Mouse (Mus musculus) lung, postnatal 14 days (tissue): Measurements from ENCODE around the gene Gpr153.

Source experiments
- DNase-seq: peaks from one replicate; pipeline ENCODE4 v3.0.0; 2021

Gpr153 gene

DNA sequence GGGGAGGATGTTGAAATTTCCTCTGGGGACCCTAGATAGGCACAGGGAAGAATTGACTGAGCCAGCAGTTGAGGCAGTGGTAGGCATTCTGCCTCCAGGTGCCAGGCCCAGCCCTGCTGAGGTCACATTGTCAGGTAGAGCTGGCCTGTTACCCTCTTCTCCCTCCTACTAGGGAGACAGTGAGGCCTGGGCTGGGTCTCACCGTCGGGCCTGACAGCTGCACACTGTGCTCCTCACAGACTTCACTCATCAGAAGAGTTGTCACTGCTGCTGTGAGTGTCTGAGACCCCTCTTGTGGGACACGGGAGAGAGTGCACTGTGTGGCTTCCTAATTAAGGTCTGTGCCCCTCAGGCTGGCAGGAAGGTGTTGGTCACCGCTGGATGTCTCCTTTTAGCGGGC, 8.2 kb upstream of the Gpr153 start:
- no peak for DNase-seq

DNA sequence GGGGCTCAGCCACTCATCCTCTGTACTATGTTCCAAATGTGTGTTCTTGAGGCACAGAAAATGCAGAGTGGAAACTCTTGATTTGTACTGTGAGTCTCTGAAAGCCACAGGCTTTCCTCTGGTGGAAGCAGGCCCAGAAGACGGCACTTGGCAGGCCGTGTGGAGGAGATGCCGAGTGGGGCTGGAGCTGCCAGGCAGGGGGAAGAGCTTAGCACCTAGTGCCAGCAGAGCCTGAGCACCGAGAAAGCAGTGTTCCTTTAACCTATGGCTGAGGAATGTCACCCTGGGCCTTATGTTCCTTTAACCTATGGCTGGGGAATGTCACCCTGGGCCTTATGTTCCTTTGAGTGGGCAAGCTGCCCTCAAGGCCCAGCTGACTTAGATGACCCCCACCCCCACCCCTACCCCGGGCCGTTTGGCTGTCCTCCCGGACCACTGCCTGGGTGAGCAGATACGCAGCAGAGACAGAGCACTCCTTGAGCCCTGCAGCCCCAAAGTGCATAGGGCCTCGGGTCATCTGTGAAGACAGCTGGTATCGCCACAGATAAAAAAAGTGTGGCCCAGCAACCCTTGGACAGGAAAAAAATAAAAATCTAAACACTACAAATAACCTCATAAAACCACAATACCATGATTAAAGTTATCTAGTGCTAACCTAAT, 7.7 kb upstream of the Gpr153 start:
- DNase-seq, result no peak

GRCm38 (mm10) chr4:152267748-152268369, 6.2 kb upstream of the Gpr153 start:
- peak; percentile 49 for DNase-seq

DNA sequence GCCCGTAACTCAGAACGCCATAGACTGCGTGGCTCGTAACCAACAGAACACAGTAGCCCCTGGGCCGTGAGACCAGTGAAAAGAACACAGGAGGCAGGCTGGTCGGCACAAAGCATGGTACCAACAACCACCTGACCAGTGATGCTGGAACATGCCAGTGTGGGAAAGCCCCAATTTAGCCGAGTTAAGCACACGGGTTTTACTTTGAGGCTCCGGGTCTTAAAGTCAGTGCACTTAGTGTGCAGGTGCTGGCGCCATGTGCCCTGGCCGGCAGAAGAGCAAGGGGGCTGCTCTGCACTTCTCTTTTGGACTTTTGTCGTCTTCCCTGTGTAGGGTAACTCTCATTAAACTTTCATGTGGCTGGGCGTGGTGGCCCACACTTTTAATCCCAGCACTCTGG, 4.1 kb upstream of the Gpr153 start:
- no peak for DNase-seq

DNA sequence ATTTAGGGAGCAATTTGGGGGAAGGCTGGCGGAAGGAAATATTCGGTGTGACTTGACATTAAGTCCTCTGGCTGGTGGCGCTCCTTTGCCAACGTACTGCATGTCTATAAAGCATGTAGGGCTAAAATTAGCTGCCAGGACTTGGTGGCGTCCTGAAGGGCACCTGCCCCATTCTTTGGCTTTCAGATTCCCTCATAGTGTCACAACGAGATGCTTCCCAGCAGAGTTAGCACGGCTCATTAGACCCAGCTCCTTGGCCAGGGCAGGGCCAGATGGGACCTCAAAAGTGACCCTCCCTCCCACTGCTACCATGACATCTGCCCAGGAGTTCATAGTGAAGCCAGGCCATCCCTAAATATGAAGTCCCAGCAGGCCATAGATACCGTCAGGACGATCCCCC, 3.4 kb upstream of the Gpr153 start:
- DNase-seq, result no peak

DNA sequence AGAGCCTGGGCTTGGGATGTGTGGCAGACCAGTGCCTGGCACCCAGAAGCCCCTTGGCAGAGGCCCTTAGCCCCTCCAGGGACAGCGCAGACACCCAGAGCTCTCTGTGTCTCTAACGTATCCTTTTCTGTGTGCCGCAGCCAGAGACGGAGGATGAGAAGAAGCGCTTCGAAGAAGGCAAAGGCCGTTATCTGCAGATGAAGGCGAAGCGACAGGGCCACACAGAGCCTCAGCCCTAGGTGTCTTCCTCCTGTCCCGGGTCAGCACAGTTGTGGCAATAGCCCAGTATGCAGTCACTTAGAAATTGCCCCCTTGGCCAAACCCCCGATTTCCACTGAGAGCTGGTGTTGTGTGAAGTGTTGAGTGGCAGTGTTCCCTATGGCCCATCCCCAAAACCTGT, 2.7 kb upstream of the Gpr153 start:
- no peak for DNase-seq

DNA sequence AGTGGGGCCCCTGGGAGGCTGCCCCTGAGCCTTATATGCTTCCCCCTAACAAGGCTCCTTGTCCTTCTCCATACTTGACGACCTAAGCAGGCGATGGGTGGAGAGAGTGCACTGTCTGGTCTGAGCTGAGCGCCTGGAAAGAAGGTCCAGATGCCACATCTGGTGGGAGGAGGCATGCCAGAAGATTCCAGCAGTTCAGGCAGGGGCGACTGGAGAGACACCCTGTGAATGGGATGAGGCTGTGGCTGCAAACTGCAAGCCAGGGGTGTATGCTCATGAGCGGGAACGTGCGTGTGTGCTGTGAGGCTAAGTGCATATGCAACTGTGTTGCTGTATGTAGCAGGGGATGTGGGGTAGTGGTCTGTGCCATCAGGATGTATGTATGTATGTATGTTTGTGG, 2.0 kb upstream of the Gpr153 start:
- no peak for DNase-seq

DNA sequence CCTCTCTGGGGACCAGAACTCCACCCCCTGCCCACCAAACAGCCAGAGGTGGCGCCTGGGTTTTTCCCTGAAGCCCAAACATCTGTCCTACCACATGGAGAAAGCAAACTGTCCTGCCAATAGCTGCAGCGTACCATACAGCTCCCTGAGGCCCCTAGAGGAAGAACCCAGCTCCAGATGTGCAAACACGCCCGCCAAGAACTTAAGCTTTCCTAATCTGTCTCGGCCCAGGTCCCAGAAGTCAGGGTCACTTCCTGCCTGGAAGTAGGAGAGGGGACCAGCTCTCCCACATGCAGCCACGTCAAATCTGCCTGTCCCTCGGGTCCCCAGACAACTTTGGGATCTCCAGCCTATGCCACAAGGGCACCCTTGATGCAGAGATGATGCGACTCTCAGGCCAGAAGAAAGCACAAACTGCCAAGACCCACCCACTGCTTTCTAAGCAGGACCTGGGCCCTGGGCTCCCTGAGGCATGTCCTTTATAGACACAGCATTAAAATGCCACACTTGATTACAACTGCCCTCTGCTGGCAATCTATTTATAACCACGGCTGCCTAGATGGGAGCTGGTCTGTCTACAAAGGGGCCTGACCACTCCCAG, 1.5 kb upstream of the Gpr153 start:
- peak; percentile 51 for DNase-seq

DNA sequence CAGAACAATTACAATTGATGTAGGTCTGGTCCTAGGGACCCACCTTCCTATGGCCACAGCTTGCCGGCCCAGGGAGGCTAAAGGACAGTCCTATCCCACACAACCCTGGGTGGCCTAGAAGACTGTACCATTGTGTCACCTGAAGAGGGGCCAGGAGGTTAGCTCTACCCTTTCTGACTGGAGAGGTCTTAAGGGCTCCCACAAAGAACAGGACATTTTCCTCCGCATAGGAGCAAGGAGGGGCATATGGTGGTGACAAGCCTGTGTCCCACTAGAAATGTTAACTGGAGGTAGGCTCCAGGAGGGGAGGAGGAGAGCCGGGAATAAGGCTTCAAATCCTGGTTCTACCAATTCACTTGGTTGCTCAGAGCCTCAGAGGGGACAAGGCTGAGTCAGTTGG, 841 bp upstream of the Gpr153 start:
- no peak for DNase-seq

DNA sequence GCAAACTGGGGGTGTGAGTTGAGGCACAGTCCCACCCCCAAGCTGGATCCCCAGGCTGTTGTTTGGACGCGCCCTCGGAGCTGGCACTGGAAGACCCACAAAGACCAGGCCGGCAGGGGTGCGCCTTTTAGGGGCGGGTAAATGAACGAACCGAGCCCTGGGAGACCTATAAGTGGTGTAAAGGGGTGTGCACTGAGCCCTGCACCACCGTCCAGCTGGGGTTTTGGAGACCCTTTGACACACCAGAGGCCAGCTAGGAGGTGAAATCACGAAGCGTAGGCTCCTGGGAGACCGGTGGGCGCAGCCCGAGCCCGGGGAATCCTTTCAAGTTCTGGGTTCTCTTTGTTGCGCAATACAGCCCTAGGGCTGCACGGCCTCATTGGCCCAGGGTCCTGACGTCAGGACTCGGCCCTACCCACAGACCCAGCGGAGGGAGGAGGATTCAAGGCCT, 674 bp downstream of the Gpr153 start:
- DNase-seq, result peak; percentile 52

DNA sequence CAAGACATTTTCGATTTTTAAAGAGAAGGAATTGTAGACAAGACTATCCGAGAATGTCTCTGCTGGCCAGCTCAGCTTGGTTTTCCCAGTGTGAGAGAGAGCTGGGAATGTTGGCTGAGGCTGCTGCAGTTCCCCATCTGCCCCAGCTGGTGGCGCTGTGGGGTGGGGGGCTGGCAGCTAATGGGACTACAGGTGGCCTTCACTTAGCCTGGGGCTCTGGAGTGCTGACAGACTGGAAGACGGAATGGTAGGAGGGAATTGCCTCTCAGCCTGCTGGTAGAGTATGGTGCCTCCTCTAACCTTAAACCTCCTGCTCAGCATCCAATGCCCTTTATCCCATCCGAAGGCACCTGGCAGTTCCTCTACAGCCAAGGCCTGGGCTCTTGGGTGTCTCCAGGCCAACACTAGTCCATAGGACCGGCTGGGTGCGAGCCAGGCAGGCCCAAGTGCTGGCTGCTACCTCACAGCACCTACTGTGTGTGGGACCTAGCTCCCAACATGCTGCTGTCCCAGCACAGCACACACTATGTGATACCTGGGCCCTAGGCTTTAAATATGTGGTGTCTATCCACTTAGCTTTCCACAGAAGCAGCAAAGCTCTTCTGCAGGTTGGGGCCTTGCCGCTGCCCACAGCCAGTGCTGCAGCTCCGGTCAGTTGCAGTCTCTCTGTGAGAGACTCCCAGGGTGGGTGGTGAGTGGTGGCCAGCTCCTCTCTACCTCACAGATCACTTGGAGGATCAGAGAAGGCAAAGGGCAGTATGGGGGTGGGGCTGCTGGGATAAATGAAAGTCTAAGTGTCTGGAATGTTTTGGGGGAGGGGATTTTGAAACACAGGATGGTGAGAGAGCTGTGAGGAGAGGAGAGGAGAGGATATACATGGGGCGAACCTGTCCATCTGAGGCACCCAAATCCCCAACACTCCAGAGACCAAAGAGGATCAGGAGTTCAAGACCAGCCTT, 2.6 kb downstream of the Gpr153 start:
- DNase-seq, result no peak

DNA sequence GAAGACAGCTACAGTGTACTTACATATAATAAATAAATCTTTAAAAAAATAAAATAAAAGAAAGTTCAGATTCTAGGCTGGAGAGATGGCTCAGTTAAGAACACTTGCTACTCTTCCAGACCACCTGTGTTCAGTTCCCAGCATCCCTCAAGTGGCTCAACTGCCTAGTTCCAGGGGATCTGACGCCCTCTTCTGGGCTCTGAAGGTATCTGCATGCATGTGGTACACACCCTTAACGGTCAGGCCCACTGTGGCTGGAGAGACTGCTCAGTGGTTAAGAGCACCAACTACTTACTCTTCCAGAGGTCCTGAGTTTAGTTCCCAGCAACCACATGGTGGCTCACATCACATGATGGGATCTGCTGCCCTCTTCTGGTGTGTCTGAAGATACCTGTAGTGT, 3.9 kb downstream of the Gpr153 start:
- DNase-seq, result no peak

- no peak for DNase-seq
These were observed 5.0 kb downstream of the Gpr153 start for GRCm38 (mm10) chr4:152278986-152279385.

DNA sequence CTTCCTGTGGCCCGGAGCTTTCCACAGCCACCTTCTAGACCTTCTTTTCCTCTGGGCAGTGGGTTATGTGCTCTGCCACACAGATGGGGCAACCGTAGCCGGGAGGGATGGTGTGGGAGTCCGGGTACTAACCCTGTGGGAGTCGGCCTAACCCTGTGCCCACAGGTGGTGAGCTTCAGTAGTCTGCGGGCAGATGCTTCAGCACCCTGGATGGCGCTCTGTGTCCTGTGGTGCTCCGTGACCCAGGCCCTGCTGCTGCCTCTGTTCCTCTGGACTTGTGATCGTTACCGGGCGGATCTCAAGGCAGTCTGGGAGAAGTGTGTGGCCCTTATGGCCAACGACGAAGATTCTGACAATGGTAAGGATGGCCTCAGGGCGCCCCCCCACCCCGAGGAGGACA, 7.6 kb downstream of the Gpr153 start:
- no peak for DNase-seq

GRCm38 (mm10) chr4:152282721-152283120, 8.7 kb downstream of the Gpr153 start:
- no peak for DNase-seq

DNA sequence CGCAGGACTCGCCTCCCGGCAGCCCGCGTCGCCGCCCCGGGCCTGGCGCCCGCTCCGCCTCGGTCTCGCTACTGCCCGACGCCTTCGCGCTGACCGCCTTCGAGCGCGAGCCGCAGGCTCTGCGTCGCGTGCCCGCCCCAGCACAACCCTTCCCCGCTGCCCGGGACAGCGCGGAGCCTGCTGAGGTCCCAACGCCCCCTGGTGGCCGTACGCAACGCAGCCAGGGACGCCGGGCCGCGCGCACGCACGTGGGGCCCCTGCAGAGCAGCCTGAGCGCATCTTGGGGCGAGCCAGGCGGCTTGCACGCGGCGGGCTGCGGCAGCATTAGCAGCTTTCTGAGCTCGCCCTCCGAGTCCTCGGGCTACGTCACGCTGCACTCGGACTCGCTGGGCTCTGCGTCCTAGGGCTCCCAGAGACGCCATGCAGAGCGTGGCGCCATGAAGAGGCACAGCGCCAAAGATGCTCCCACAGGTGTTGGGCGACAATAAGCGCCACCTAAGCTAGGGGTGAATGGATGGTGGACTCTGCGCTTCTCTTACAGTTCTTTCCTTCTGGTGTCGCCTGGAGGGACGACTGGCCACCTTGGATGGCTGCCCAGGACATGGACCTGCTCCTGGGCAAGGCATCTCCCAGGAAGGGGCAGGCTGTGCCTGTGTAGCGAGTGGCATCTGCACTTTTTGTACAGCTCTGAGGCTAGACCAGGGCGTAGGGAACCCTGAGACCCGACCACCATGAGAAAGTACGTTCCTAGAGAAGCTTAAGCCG, 9.3 kb downstream of the Gpr153 start:
- DNase-seq, result peak; percentile 89

- peak; percentile 64 for DNase-seq
These were observed 11.5 kb downstream of the Gpr153 start for GRCm38 (mm10) chr4:152285505-152285904.

- no peak for DNase-seq
These were observed 12.2 kb downstream of the Gpr153 start for GRCm38 (mm10) chr4:152286183-152286582.

- peak; percentile 79 for DNase-seq
These were observed 12.9 kb downstream of the Gpr153 start for GRCm38 (mm10) chr4:152286887-152287286.

GRCm38 (mm10) chr4:152287317-152288120, 13.5 kb downstream of the Gpr153 start:
- DNase-seq, result no peak

GRCm38 (mm10) chr4:152288398-152288945, 14.4 kb downstream of the Gpr153 start:
- DNase-seq, result no peak
